Mouse (Mus musculus): Measurements from ENCODE around the gene Pdha1.

DNA sequence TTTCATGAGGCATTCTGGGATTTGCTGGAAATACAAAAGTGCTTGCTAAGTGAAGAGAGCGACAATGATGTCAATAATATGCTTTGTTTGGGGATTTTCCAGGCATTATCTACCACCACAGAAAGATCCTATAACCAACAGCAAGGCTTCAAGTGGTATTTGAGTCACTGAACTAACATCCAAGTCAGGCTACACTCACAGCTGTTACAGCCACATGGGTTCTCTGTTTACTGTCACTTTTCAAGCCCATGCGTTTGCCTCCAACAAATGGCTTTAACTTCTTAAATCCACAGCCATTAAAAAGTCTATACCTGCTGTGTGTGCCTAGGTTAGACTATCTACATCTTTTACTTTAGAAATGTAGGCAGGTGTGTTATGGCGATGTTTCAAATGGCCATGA, 10.6 kb upstream of the Pdha1 start:
- no peak for TF ChIP-seq GATA1 (IDR thresholded peaks at IDR 0.05; ENCODE audit: borderline replicate concordance, low read length)
- no peak for TF ChIP-seq FLI1 (IDR thresholded peaks at IDR 0.05; ENCODE audit: low read length)

Measured in megakaryocyte, embryonic 14.5 days (primary cell).